Mouse (Mus musculus): ENCODE data around the gene Myo16.

DNA sequence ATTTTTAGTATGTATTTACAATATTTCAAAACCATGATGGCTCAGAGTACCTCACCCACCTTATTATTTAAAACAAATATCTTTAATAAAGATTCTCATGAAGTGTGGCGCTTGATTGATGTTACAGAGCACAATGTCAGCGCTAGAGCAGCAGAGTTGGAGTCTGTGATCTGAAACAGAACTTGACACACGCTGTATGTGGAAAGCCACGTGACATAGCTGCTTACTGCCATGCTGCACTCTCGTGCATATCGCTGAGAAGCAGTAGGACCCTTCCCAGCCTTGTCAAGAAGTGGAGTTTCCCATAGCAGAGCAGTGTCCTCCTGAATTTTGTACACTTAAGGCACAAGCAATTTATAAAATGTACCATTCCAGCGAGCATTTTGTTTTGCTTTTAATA is 528.2 kb downstream of the Myo16 start:
- no peak for TF ChIP-seq POLR2A (IDR thresholded peaks at IDR 0.05; ENCODE audit: insufficient read depth, low read depth, low read length)
- TF ChIP-seq EP300 (IDR thresholded peaks at IDR 0.05; ENCODE audit: insufficient read depth, low read depth, low read length): no peak

Data from heart, adult 2 months (tissue).